Mouse (Mus musculus) limb, embryonic 12.5 days (tissue): ENCODE results near the gene Tnfrsf21. TPM values are rescaled to one million over a fixed set of nuclear protein-coding genes. Genes with fewer than 3 reads are reported as not detected.

ENCODE experiments used
- ATAC-seq: fragments of 200-750 bp; cut with Nextera tagmentation; 2 replicates; pipeline ENCODE4 v1.8.0; 2017; ENCODE audit warnings: low read depth, moderate TSS enrichment; ENCODE audit not compliant: insufficient number of reproducible peaks, insufficient read depth, low FRiP score, low TSS enrichment
- H3K27ac ChIP-seq: fragments of 300-500 bp; sonication (generic); 2 replicates; pipeline ENCODE4 v1.5.1; 2016; ENCODE audit warnings: mild to moderate bottlenecking, moderate library complexity
- H3K27me3 ChIP-seq: fragments of 300-500 bp; sonication (generic); 2 replicates; pipeline ENCODE4 v1.6.1; 2016; ENCODE audit warnings: mild to moderate bottlenecking, moderate library complexity
- H3K36me3 ChIP-seq: fragments of 300-500 bp; sonication (generic); 2 replicates; pipeline ENCODE4 v1.6.1; 2016; ENCODE audit warnings: mild to moderate bottlenecking, moderate library complexity
- H3K4me1 ChIP-seq: fragments of 300-500 bp; sonication (generic); replicated peaks from 2 replicates; pipeline ENCODE4 v1.6.1; 2016
- H3K4me2 ChIP-seq: fragments of 300-500 bp; sonication (generic); 2 replicates; pipeline ENCODE4 v1.6.1; 2016; ENCODE audit warnings: mild to moderate bottlenecking, moderate library complexity
- H3K4me3 ChIP-seq: fragments of 300-500 bp; sonication (generic); replicated peaks from 2 replicates; pipeline ENCODE4 v1.5.1; 2016; ENCODE audit warnings: mild to moderate bottlenecking
- H3K9ac ChIP-seq: fragments of 300-500 bp; sonication (generic); replicated peaks from 2 replicates; pipeline ENCODE4 v1.6.1; 2016; ENCODE audit warnings: mild to moderate bottlenecking, moderate library complexity
- H3K9me3 ChIP-seq: fragments of 300-500 bp; sonication (generic); 2 replicates; pipeline ENCODE4 v1.6.1; 2016; ENCODE audit warnings: mild to moderate bottlenecking, moderate library complexity
- WGBS: fragments of 180-500 bp; shearing (Covaris S2); methylation state at CpG from one replicate; pipeline ENCODE4 v1.1.7; 2016; 5-methylcytosine and 5-hydroxymethylcytosine counted together
- polyA plus RNA-seq: library from polyadenylated mRNA; unstranded; fragments of >200 nt; fragmentation: Nextera tagmentation; extraction: Ambion mirVana; gene quantifications from 2 replicates; pipeline ENCODE4 v1.2.1, GENCODE M21; 2016

Gene Tnfrsf21
- polyA plus RNA-seq, 1 experiment from 2014 or later: 18.8 TPM

- 80% methylated on average over 9 of the region's 9 CpGs for WGBS
- Histone ChIP-seq H3K9me3 (no peaks in the 10 kb centered on the region), H3K36me3 (no peaks in the 10 kb centered on the region), H3K27ac (no peak overlapping the region), H3K27me3 (no peaks in the 10 kb centered on the region), H3K4me2 (no peak overlapping the region), H3K4me3 (no peak overlapping the region), H3K4me1 (no peaks in the 10 kb centered on the region; the same call in 1 of the 2 replicates), H3K9ac (no peak overlapping the region)
- no peak for ATAC-seq
These were observed 97.1 kb downstream of the Tnfrsf21 start for GRCm38 (mm10) chr17:43113391-43113984.

- WGBS: 74% methylated on average over 8 of the region's 8 CpGs
These were observed 97.8 kb downstream of the Tnfrsf21 start for GRCm38 (mm10) chr17:43114086-43114581.

GRCm38 (mm10) chr17:43114926-43115325, 98.6 kb downstream of the Tnfrsf21 start:
- WGBS: 95% methylated on average over 6 of the region's 6 CpGs
- no peaks in the 10 kb centered on the region for H3K27me3 ChIP-seq
- H3K4me3 ChIP-seq: no peak overlapping the region
- no peak overlapping the region for H3K4me2 ChIP-seq
- H3K4me1 ChIP-seq: no peaks in the 10 kb centered on the region; the same call in 1 of the 2 replicates
- H3K27ac ChIP-seq: no peak overlapping the region
- no peak overlapping the region for H3K9ac ChIP-seq
- ATAC-seq: peak; percentile 31; the same call in 1 of the 2 replicates
- no peaks in the 10 kb centered on the region for H3K36me3 ChIP-seq
- H3K9me3 ChIP-seq: no peaks in the 10 kb centered on the region

More at GRCm38 (mm10) chr17:43114086-43114581, 97.8 kb downstream of the Tnfrsf21 start:
- Histone ChIP-seq H3K27ac (no peak overlapping the region), H3K4me3 (no peak overlapping the region), H3K36me3 (no peaks in the 10 kb centered on the region), H3K4me2 (no peak overlapping the region), H3K27me3 (no peaks in the 10 kb centered on the region), H3K4me1 (no peaks in the 10 kb centered on the region; the same call in 1 of the 2 replicates), H3K9me3 (no peaks in the 10 kb centered on the region), H3K9ac (no peak overlapping the region)
- ATAC-seq: no peak

DNA sequence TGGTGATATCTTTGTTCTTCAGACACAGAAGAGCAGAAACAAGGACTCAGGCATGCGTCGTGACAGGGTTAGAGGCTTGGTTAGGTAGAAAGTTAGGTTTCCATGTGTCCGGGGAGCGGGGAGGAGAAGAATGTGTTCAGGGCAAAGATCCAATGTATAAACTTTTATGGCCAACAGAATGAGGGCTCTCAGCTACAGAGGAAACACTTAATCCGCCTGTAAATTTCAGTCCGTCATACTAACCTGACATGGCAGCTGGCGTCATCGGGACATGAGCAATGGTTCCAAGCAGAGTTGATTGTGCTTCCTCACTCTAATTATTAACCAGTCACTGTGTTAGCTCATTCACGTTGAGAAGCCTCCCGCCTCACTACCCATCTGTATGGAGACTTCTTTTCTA, 100.4 kb downstream of the Tnfrsf21 start:
- Histone ChIP-seq H3K27ac (no peak overlapping the region), H3K4me2 (no peak overlapping the region), H3K27me3 (no peaks in the 10 kb centered on the region), H3K4me1 (no peaks in the 10 kb centered on the region; the same call in 1 of the 2 replicates), H3K9me3 (no peaks in the 10 kb centered on the region), H3K36me3 (no peaks in the 10 kb centered on the region), H3K4me3 (no peak overlapping the region), H3K9ac (no peak overlapping the region)
- 55% methylated on average over 10 of the region's 10 CpGs for WGBS
- ATAC-seq: peak; percentile 47; the same call in 1 of the 2 replicates

- no peaks in the 10 kb centered on the region; the same call in 1 of the 2 replicates for H3K4me1 ChIP-seq
- no peak overlapping the region for H3K9ac ChIP-seq
- 79% methylated on average over 12 of the region's 12 CpGs for WGBS
- H3K9me3 ChIP-seq: no peaks in the 10 kb centered on the region
- H3K4me3 ChIP-seq: no peak overlapping the region
- no peaks in the 10 kb centered on the region for H3K27me3 ChIP-seq
- H3K27ac ChIP-seq: no peak overlapping the region
- ATAC-seq: no peak
- H3K4me2 ChIP-seq: no peak overlapping the region
- no peaks in the 10 kb centered on the region for H3K36me3 ChIP-seq
These were observed 103.1 kb downstream of the Tnfrsf21 start for GRCm38 (mm10) chr17:43119446-43119845.

GRCm38 (mm10) chr17:43121096-43121495, 104.7 kb downstream of the Tnfrsf21 start:
- H3K4me1 ChIP-seq: no peaks in the 10 kb centered on the region; the same call in 1 of the 2 replicates
- H3K36me3 ChIP-seq: no peaks in the 10 kb centered on the region
- 87% methylated on average over 2 of the region's 2 CpGs for WGBS
- no peak overlapping the region for H3K9ac ChIP-seq
- H3K9me3 ChIP-seq: no peaks in the 10 kb centered on the region
- H3K27me3 ChIP-seq: no peaks in the 10 kb centered on the region
- no peak overlapping the region for H3K4me2 ChIP-seq
- no peak for ATAC-seq
- no peak overlapping the region for H3K27ac ChIP-seq
- no peak overlapping the region for H3K4me3 ChIP-seq

DNA sequence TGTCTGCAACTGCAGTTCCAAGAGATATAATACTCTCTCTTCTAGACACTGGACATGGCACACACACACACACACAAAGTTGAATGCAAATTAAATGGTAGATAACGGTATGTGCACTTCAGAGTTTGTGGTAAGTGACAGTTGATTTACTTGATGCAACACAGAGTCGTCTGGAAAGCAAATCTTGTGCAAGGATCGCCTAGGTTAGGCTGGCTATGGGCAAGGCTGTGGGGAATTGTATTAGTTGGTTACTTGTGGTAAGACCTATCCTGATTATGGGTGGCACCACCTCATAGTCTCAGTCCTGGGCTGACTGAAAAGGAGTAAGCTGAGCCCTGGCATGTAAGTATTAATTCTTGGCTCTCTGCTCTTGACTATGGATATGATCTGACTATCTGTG, 112.0 kb downstream of the Tnfrsf21 start:
- Histone ChIP-seq H3K27me3 (no peaks in the 10 kb centered on the region), H3K36me3 (no peaks in the 10 kb centered on the region), H3K4me1 (no peaks in the 10 kb centered on the region), H3K4me3 (no peak overlapping the region), H3K27ac (no peak overlapping the region), H3K9ac (no peak overlapping the region), H3K9me3 (no peaks in the 10 kb centered on the region), H3K4me2 (no peak overlapping the region)
- 84% methylated on average over 3 of the region's 3 CpGs for WGBS
- no peak for ATAC-seq

- Histone ChIP-seq H3K9ac (no peak overlapping the region), H3K27ac (no peak overlapping the region), H3K4me3 (no peak overlapping the region), H3K36me3 (no peaks in the 10 kb centered on the region), H3K4me2 (no peak overlapping the region), H3K9me3 (no peaks in the 10 kb centered on the region), H3K27me3 (no peaks in the 10 kb centered on the region), H3K4me1 (no peaks in the 10 kb centered on the region)
- WGBS: 79% methylated on average over 7 of the region's 7 CpGs
- ATAC-seq: no peak
These were observed 112.7 kb downstream of the Tnfrsf21 start for GRCm38 (mm10) chr17:43128908-43129533.

GRCm38 (mm10) chr17:43130115-43130869, 113.9 kb downstream of the Tnfrsf21 start:
- Histone ChIP-seq H3K4me2 (no peak overlapping the region), H3K36me3 (no peaks in the 10 kb centered on the region), H3K4me3 (no peak overlapping the region), H3K9me3 (no peaks in the 10 kb centered on the region), H3K27ac (no peak overlapping the region), H3K4me1 (no peaks in the 10 kb centered on the region), H3K27me3 (no peaks in the 10 kb centered on the region), H3K9ac (no peak overlapping the region)
- no peak for ATAC-seq
- 81% methylated on average over 3 of the region's 3 CpGs for WGBS

GRCm38 (mm10) chr17:43130870-43131264, 114.5 kb downstream of the Tnfrsf21 start:
- no peak overlapping the region for H3K9ac ChIP-seq
- H3K27me3 ChIP-seq: no peaks in the 10 kb centered on the region
- H3K36me3 ChIP-seq: no peaks in the 10 kb centered on the region
- no peak overlapping the region for H3K27ac ChIP-seq
- H3K4me3 ChIP-seq: no peak overlapping the region
- peak; percentile 38; the same call in 1 of the 2 replicates for ATAC-seq
- H3K4me2 ChIP-seq: no peak overlapping the region
- no peaks in the 10 kb centered on the region for H3K9me3 ChIP-seq
- peaks cover 3% of the 10 kb centered on the region for H3K4me1 ChIP-seq

GRCm38 (mm10) chr17:43132477-43132876, 116.1 kb downstream of the Tnfrsf21 start:
- Histone ChIP-seq H3K27ac (no peak overlapping the region), H3K36me3 (no peaks in the 10 kb centered on the region), H3K9me3 (no peaks in the 10 kb centered on the region), H3K27me3 (no peaks in the 10 kb centered on the region), H3K4me1 (peaks cover 10% of the 10 kb centered on the region), H3K9ac (no peak overlapping the region), H3K4me2 (no peak overlapping the region), H3K4me3 (no peak overlapping the region)
- WGBS: 45% methylated on average over 5 of the region's 5 CpGs
- no peak for ATAC-seq
